Mouse (Mus musculus): ENCODE measurements at regions not wholly inside any gene's neighbourhood (a gene's known extent, or its start where the extent isn't known, plus 50 kb on each side); places are given as distances from the start of the nearest gene placed in this dataset.

DNA sequence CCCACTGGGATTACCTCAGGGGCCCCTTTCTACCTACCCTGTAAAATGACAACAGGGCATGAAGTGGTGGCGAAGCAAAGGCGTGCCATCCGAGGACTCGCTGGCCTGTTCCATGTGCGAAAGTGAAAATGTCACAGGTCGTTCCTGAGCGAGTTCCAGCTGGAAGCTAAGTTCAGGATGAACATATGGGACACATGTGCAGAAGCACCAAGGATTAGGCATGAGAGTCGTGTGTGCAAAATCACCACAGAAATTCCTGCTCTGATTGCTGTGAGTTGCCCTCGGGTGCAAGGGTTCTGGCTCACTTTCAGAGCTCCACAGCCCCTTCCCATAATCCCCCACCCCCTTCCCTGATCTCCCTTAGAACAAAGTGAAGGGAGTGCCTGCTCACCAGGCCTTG lies 147.6 kb upstream of the Nfe2l3 start:
- WGBS: 82% methylated on average over 9 of the region's 9 CpGs
- Histone ChIP-seq H3K4me1 (ENCODE audit: control insufficient read depth, insufficient read depth, low read length) (no peaks in the 10 kb centered on the region), H3K4me3 (replicated peaks; ENCODE audit: control insufficient read depth, low read depth, low read length) (no peak overlapping the region), H3K27ac (ENCODE audit: control insufficient read depth, insufficient read depth, low read depth, low read length, poor library complexity) (no peak overlapping the region)
- no peak for TF ChIP-seq CTCF (IDR thresholded peaks at IDR 0.05; ENCODE audit: control insufficient read depth, insufficient read depth, low read length)
- TF ChIP-seq POLR2A (IDR thresholded peaks at IDR 0.05; ENCODE audit: borderline replicate concordance, control insufficient read depth, low read depth, low read length): no peak

GRCm38 (mm10) chr6:51286836-51287235 lies 145.6 kb upstream of the Nfe2l3 start:
- Histone ChIP-seq H3K27ac (ENCODE audit: control insufficient read depth, insufficient read depth, low read depth, low read length, poor library complexity) (no peak overlapping the region), H3K4me1 (ENCODE audit: control insufficient read depth, insufficient read depth, low read length) (no peaks in the 10 kb centered on the region), H3K4me3 (replicated peaks; ENCODE audit: control insufficient read depth, low read depth, low read length) (no peak overlapping the region)
- TF ChIP-seq CTCF (IDR thresholded peaks at IDR 0.05; ENCODE audit: control insufficient read depth, insufficient read depth, low read length) (no peak), POLR2A (IDR thresholded peaks at IDR 0.05; ENCODE audit: borderline replicate concordance, control insufficient read depth, low read depth, low read length) (no peak)
- WGBS: 71% methylated on average over 2 of the region's 2 CpGs

DNA sequence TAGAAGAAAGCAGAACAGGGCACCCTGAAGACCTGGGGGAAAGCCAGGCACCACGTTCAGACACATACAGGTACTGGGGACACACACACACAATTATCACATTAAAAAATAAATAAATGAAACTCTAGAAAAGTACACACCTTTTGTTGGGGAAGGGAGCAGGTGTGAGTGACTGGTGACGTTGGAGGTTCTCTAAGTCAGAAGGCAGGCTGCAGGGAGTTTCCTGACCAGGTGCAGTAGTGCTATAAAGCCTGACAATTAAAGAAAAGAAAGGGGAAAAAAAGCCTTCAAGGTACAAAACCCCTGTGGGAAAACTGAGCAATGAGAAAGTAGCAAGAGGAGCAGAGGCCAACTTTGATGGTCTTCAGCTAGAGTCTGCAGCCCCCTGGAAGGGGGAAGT lies 145.1 kb upstream of the Nfe2l3 start:
- H3K27ac ChIP-seq (ENCODE audit: control insufficient read depth, insufficient read depth, low read depth, low read length, poor library complexity): no peak overlapping the region
- WGBS: 29% methylated on average over 2 of the region's 2 CpGs
- H3K4me1 ChIP-seq (ENCODE audit: control insufficient read depth, insufficient read depth, low read length): no peaks in the 10 kb centered on the region
- TF ChIP-seq CTCF (IDR thresholded peaks at IDR 0.05; ENCODE audit: control insufficient read depth, insufficient read depth, low read length): no peak
- no peak for TF ChIP-seq POLR2A (IDR thresholded peaks at IDR 0.05; ENCODE audit: borderline replicate concordance, control insufficient read depth, low read depth, low read length)
- H3K4me3 ChIP-seq (replicated peaks; ENCODE audit: control insufficient read depth, low read depth, low read length): no peak overlapping the region

- 27% methylated on average over 6 of the region's 6 CpGs for WGBS
- TF ChIP-seq POLR2A (IDR thresholded peaks at IDR 0.05; ENCODE audit: borderline replicate concordance, control insufficient read depth, low read depth, low read length): no peak
- no peak for TF ChIP-seq CTCF (IDR thresholded peaks at IDR 0.05; ENCODE audit: control insufficient read depth, insufficient read depth, low read length)
- Histone ChIP-seq H3K4me3 (replicated peaks; ENCODE audit: control insufficient read depth, low read depth, low read length) (no peak overlapping the region), H3K27ac (ENCODE audit: control insufficient read depth, insufficient read depth, low read depth, low read length, poor library complexity) (no peak overlapping the region; the same call in 1 of the 2 replicates), H3K4me1 (ENCODE audit: control insufficient read depth, insufficient read depth, low read length) (no peaks in the 10 kb centered on the region)
Observed at GRCm38 (mm10) chr6:51287807-51288206, 144.7 kb upstream of the Nfe2l3 start.

GRCm38 (mm10) chr6:51288306-51289066 lies 144.0 kb upstream of the Nfe2l3 start:
- H3K4me1 ChIP-seq (ENCODE audit: control insufficient read depth, insufficient read depth, low read length): no peaks in the 10 kb centered on the region
- no peak overlapping the region for H3K4me3 ChIP-seq (replicated peaks; ENCODE audit: control insufficient read depth, low read depth, low read length)
- no peak overlapping the region for H3K27ac ChIP-seq (ENCODE audit: control insufficient read depth, insufficient read depth, low read depth, low read length, poor library complexity)
- TF ChIP-seq POLR2A (IDR thresholded peaks at IDR 0.05; ENCODE audit: borderline replicate concordance, control insufficient read depth, low read depth, low read length): no peak
- 79% methylated on average over 7 of the region's 7 CpGs for WGBS

GRCm38 (mm10) chr6:51289067-51289725 lies 143.3 kb upstream of the Nfe2l3 start:
- Histone ChIP-seq H3K4me1 (ENCODE audit: control insufficient read depth, insufficient read depth, low read length) (no peaks in the 10 kb centered on the region), H3K27ac (ENCODE audit: control insufficient read depth, insufficient read depth, low read depth, low read length, poor library complexity) (no peak overlapping the region), H3K4me3 (replicated peaks; ENCODE audit: control insufficient read depth, low read depth, low read length) (no peak overlapping the region)
- 64% methylated on average over 6 of the region's 6 CpGs for WGBS
- TF ChIP-seq CTCF (IDR thresholded peaks at IDR 0.05; ENCODE audit: control insufficient read depth, insufficient read depth, low read length): no peak
- no peak for TF ChIP-seq POLR2A (IDR thresholded peaks at IDR 0.05; ENCODE audit: borderline replicate concordance, control insufficient read depth, low read depth, low read length)

GRCm38 (mm10) chr6:51300694-51301417 lies 131.6 kb upstream of the Nfe2l3 start:
- H3K4me1 ChIP-seq (ENCODE audit: control insufficient read depth, insufficient read depth, low read length): no peaks in the 10 kb centered on the region
- WGBS: 74% methylated on average over 11 of the region's 11 CpGs
- no peak overlapping the region for H3K4me3 ChIP-seq (replicated peaks; ENCODE audit: control insufficient read depth, low read depth, low read length)
- no peak overlapping the region for H3K27ac ChIP-seq (ENCODE audit: control insufficient read depth, insufficient read depth, low read depth, low read length, poor library complexity)
- TF ChIP-seq CTCF (IDR thresholded peaks at IDR 0.05; ENCODE audit: control insufficient read depth, insufficient read depth, low read length) (no peak), POLR2A (IDR thresholded peaks at IDR 0.05; ENCODE audit: borderline replicate concordance, control insufficient read depth, low read depth, low read length) (no peak)

GRCm38 (mm10) chr6:51301831-51302230 lies 130.6 kb upstream of the Nfe2l3 start:
- 67% methylated on average over 4 of the region's 4 CpGs for WGBS
- no peak for TF ChIP-seq CTCF (IDR thresholded peaks at IDR 0.05; ENCODE audit: control insufficient read depth, insufficient read depth, low read length)
- no peak for TF ChIP-seq POLR2A (IDR thresholded peaks at IDR 0.05; ENCODE audit: borderline replicate concordance, control insufficient read depth, low read depth, low read length)
- H3K4me3 ChIP-seq (replicated peaks; ENCODE audit: control insufficient read depth, low read depth, low read length): no peak overlapping the region
- no peaks in the 10 kb centered on the region for H3K4me1 ChIP-seq (ENCODE audit: control insufficient read depth, insufficient read depth, low read length)
- no peak overlapping the region for H3K27ac ChIP-seq (ENCODE audit: control insufficient read depth, insufficient read depth, low read depth, low read length, poor library complexity)

Measured in bone marrow, adult 2 months (tissue).